Mouse (Mus musculus): ENCODE data around the gene Galnt12. TPM values are rescaled to one million over a fixed set of nuclear protein-coding genes. Genes with fewer than 3 reads are reported as not detected.

The Galnt12 gene
- total and polyA plus RNA-seq, 3 experiments: 0.16 to 0.72 (median 0.27) TPM

DNA sequence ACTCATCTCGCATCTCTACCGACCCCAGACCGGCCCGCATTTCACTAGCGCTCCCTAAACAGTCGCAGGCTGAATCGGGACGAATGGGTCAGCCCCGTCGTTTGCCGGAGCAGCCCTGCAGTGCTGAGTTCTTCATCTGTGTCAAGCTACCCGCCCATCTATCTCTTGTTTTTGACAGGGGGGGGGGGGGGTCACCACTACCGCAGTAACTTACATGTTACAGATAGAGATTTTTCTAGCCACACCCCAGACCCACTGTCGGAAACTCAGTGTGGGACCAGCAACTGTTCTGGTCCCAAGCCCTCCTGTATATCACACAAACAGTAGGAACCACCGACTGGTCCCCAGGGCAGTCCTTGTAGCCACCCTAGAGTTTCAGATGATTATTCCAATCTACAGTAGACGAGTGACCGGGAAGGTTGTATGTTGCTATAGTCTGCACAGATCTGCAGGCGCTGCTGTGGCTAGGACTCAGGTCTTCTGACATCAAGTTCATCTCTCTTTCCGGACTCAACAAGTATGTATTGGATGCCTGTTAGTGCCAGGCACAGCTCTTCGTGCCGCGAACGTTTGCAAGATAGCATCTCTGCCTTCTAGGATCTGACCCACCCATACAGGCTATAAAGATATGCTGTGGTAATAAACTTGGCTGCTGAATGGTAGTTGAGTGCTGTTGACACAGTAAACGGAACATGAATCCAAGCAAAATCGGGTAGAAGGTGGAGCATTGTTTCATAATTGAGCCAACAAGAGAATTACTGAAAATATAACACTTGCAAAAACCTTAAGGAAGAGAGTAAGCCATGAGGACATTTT is 34.0 kb upstream of the Galnt12 start:
- peak overlapping the region; percentile 77 for H3K9ac ChIP-seq (ENCODE audit: low read depth, low read length)
- no peak for DNase-seq
- intact Hi-C loops (cut with DNase I): loop anchor here (2.0 kb wide), 1 partner anchor 297 kb away; no protein-coding TSS in a partner anchor
- no peaks in the 10 kb centered on the region for H3K27me3 ChIP-seq (ENCODE audit: control insufficient read depth, insufficient read depth, low read length)
- no peaks in the 10 kb centered on the region for H3K36me3 ChIP-seq (ENCODE audit: control insufficient read depth, insufficient read depth, low read length)
- peak overlapping the region; percentile 73 for H3K27ac ChIP-seq
- H3K4me1 ChIP-seq (ENCODE audit: control insufficient read depth, insufficient read depth, low read length): no peaks in the 10 kb centered on the region; the same call in 1 of the 2 replicates
- H3K79me2 ChIP-seq (replicated peaks; ENCODE audit: control insufficient read depth, insufficient read depth, low read length): no peaks in the 10 kb centered on the region
- TF ChIP-seq EP300 (IDR thresholded peaks at IDR 0.05; ENCODE audit: insufficient read depth, low read depth, low read length): no peak
- peak overlapping the region; percentile 51 for H3K4me3 ChIP-seq
- 31% methylated on average over 25 of the region's 25 CpGs for WGBS

DNA sequence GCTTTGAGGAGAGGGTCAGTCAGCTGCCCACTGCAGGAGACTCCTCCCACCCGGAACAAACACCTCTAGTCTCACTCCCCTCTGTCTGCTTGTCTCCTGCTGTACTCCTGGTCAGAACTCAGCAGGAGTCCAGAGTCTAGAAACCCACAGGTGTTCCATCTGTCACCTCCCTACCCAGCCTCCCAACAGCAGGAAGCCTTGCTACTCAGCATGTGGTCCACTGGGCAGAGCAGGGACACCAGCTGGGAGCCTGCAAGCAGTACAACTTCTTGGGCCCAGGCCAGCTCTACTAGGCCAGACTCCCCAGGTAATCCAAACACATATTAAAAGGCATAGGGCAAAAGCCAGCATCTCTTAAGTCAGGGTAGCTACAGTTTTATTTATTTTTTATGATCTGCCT is 30.8 kb upstream of the Galnt12 start:
- TF ChIP-seq POLR2A (IDR thresholded peaks at IDR 0.05; ENCODE audit: insufficient read depth, low read depth, low read length) (no peak), EP300 (IDR thresholded peaks at IDR 0.05; ENCODE audit: insufficient read depth, low read depth, low read length) (no peak), CTCF (IDR thresholded peaks at IDR 0.05) (no peak)
- no peak overlapping the region for H3K4me3 ChIP-seq
- no peaks in the 10 kb centered on the region; the same call in 1 of the 2 replicates for H3K4me1 ChIP-seq (ENCODE audit: control insufficient read depth, insufficient read depth, low read length)
- no peak for DNase-seq
- no peaks in the 10 kb centered on the region for H3K36me3 ChIP-seq (ENCODE audit: control insufficient read depth, insufficient read depth, low read length)
- WGBS: 29% methylated on average over 1 of the region's 1 CpGs
- intact Hi-C loops (cut with DNase I): no loop called here
- no peaks in the 10 kb centered on the region for H3K27me3 ChIP-seq (ENCODE audit: control insufficient read depth, insufficient read depth, low read length)
- no peak overlapping the region for H3K9ac ChIP-seq (ENCODE audit: low read depth, low read length)
- H3K79me2 ChIP-seq (replicated peaks; ENCODE audit: control insufficient read depth, insufficient read depth, low read length): no peaks in the 10 kb centered on the region
- H3K27ac ChIP-seq: no peak overlapping the region

DNA sequence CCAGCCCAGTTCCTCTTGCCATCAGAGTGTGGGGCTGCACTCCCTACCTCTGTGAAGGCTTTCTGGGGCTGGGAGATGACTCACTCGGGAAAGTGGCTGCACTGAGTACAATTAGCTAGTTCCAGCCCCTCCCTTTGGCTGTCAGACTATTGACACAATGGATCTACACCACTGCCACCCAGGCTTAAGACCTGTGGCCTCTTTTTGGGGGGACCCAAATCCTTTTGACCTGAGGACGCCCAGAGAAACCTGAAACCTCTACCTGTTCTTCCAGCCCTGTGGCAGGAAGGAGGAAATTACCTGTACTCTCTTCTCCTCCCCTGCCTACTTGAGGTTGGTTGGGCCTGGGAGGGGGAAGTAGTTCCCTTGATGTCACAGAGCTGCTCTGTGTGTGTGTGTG is 16.7 kb upstream of the Galnt12 start:
- no peak overlapping the region for H3K9ac ChIP-seq (ENCODE audit: low read depth, low read length)
- intact Hi-C loops (cut with DNase I): no loop called here
- no peak overlapping the region for H3K27ac ChIP-seq
- WGBS: 52% methylated on average over 2 of the region's 2 CpGs
- no peak overlapping the region for H3K4me3 ChIP-seq
- TF ChIP-seq POLR2A (IDR thresholded peaks at IDR 0.05; ENCODE audit: insufficient read depth, low read depth, low read length) (no peak), CTCF (IDR thresholded peaks at IDR 0.05) (no peak), EP300 (IDR thresholded peaks at IDR 0.05; ENCODE audit: insufficient read depth, low read depth, low read length) (no peak)
- H3K36me3 ChIP-seq (ENCODE audit: control insufficient read depth, insufficient read depth, low read length): no peaks in the 10 kb centered on the region
- H3K79me2 ChIP-seq (replicated peaks; ENCODE audit: control insufficient read depth, insufficient read depth, low read length): no peaks in the 10 kb centered on the region
- no peak for DNase-seq
- H3K4me1 ChIP-seq (ENCODE audit: control insufficient read depth, insufficient read depth, low read length): no peaks in the 10 kb centered on the region
- H3K27me3 ChIP-seq (ENCODE audit: control insufficient read depth, insufficient read depth, low read length): no peaks in the 10 kb centered on the region

DNA sequence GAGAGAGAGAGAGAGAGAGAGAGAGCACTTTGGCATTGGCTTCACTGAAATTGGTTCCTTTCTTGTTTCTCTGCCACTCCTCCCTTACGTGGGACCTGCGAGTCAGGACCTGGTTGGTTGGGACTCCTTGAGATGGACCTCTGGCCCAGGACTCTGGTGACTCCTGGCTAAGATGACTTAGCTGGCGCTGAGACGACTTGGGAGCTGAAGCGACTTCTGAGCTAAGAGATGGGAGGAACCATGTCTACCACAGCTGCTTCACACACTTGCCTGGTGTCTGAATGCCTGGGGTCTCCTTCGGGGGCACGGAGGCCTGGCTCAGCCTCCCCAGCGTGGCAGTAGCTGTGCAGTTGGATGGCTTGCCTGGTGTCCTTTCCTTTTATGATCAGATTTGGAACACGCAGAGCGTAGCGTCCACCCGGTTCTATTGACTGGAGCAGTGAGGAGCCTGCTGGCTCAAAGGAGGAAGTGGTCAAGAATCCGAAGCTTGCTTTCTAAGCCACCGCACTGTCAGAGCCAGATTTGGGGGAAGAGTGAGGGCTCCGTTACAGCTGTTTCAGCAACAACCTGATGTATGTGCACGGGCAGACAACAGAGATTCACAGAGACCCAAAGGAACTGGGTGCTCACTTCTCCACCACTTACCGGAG is 11.6 kb upstream of the Galnt12 start:
- Histone ChIP-seq H3K36me3 (ENCODE audit: control insufficient read depth, insufficient read depth, low read length) (no peaks in the 10 kb centered on the region), H3K27me3 (ENCODE audit: control insufficient read depth, insufficient read depth, low read length) (no peaks in the 10 kb centered on the region), H3K9ac (ENCODE audit: low read depth, low read length) (no peak overlapping the region), H3K4me3 (no peak overlapping the region), H3K4me1 (ENCODE audit: control insufficient read depth, insufficient read depth, low read length) (no peaks in the 10 kb centered on the region), H3K79me2 (replicated peaks; ENCODE audit: control insufficient read depth, insufficient read depth, low read length) (no peaks in the 10 kb centered on the region), H3K27ac (no peak overlapping the region)
- intact Hi-C loops (cut with DNase I): no loop called here
- peak in 1 of 2 experiments; percentile 37 for DNase-seq
- TF ChIP-seq EP300 (IDR thresholded peaks at IDR 0.05; ENCODE audit: insufficient read depth, low read depth, low read length): no peak
- no peak for TF ChIP-seq POLR2A (IDR thresholded peaks at IDR 0.05; ENCODE audit: insufficient read depth, low read depth, low read length)
- TF ChIP-seq CTCF (IDR thresholded peaks at IDR 0.05): no peak
- WGBS: 78% methylated on average over 17 of the region's 17 CpGs

DNA sequence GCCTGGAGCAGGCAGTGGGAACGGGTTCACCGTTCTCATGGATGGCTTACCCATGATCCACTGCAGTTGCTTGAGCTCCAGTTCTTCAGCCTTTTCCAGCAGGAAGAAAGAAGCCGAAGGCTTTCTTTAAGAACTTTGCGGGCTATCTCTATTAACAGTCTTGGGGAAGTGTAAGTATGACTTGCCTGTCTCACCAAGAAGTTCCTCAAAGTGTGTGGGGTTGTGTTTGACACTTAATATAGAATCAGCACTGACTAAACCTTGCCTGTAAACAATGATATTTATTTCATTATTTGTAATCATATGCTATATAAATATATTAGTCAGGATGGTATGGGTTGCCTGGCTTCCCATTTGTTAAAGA is 11.1 kb upstream of the Galnt12 start:
- H3K27ac ChIP-seq: no peak overlapping the region
- DNase-seq: no peak
- H3K36me3 ChIP-seq (ENCODE audit: control insufficient read depth, insufficient read depth, low read length): no peaks in the 10 kb centered on the region
- 88% methylated on average over 4 of the region's 4 CpGs for WGBS
- TF ChIP-seq CTCF (IDR thresholded peaks at IDR 0.05): no peak
- no peak for TF ChIP-seq EP300 (IDR thresholded peaks at IDR 0.05; ENCODE audit: insufficient read depth, low read depth, low read length)
- no peak for TF ChIP-seq POLR2A (IDR thresholded peaks at IDR 0.05; ENCODE audit: insufficient read depth, low read depth, low read length)
- no peak overlapping the region for H3K4me3 ChIP-seq
- H3K4me1 ChIP-seq (ENCODE audit: control insufficient read depth, insufficient read depth, low read length): no peaks in the 10 kb centered on the region
- intact Hi-C loops (cut with DNase I): no loop called here
- H3K79me2 ChIP-seq (replicated peaks; ENCODE audit: control insufficient read depth, insufficient read depth, low read length): no peaks in the 10 kb centered on the region
- no peak overlapping the region for H3K9ac ChIP-seq (ENCODE audit: low read depth, low read length)
- no peaks in the 10 kb centered on the region for H3K27me3 ChIP-seq (ENCODE audit: control insufficient read depth, insufficient read depth, low read length)

DNA sequence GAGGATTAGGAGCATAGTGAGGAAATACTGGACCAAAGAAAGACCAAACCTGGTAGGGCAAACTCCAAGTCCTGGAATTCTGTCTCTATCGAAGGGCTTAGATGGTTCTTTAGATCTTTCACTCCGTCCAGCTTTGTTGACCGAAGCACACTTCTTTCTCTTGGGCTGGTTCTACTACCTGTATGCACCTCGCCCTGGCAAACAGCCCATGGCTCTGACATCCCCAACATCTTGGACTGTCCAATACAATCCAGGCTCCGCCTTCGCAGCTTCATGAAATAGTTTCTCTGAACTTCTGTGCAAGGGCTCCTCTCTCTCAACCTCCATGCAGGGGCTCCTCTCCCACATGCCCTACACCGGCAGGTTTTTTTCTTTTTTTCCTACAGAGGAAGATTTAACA is 7.9 kb upstream of the Galnt12 start:
- no peaks in the 10 kb centered on the region for H3K4me1 ChIP-seq (ENCODE audit: control insufficient read depth, insufficient read depth, low read length)
- intact Hi-C loops (cut with DNase I): no loop called here
- TF ChIP-seq CTCF (IDR thresholded peaks at IDR 0.05) (no peak), EP300 (IDR thresholded peaks at IDR 0.05; ENCODE audit: insufficient read depth, low read depth, low read length) (no peak), POLR2A (IDR thresholded peaks at IDR 0.05; ENCODE audit: insufficient read depth, low read depth, low read length) (no peak)
- 90% methylated on average over 7 of the region's 7 CpGs for WGBS
- no peaks in the 10 kb centered on the region for H3K79me2 ChIP-seq (replicated peaks; ENCODE audit: control insufficient read depth, insufficient read depth, low read length)
- no peak overlapping the region for H3K27ac ChIP-seq
- H3K4me3 ChIP-seq: no peak overlapping the region
- H3K27me3 ChIP-seq (ENCODE audit: control insufficient read depth, insufficient read depth, low read length): no peaks in the 10 kb centered on the region; the same call in 1 of the 2 replicates
- no peak for DNase-seq
- no peaks in the 10 kb centered on the region for H3K36me3 ChIP-seq (ENCODE audit: control insufficient read depth, insufficient read depth, low read length)
- no peak overlapping the region for H3K9ac ChIP-seq (ENCODE audit: low read depth, low read length)
